Mouse (Mus musculus): ENCODE measurements around the gene Plppr5. TPM values are rescaled to one million over a fixed set of nuclear protein-coding genes. Genes with fewer than 3 reads are reported as not detected.

Plppr5 gene
- total and polyA plus RNA-seq, 2 experiments from 2014 or later: 1.1 to 2.0 TPM

DNA sequence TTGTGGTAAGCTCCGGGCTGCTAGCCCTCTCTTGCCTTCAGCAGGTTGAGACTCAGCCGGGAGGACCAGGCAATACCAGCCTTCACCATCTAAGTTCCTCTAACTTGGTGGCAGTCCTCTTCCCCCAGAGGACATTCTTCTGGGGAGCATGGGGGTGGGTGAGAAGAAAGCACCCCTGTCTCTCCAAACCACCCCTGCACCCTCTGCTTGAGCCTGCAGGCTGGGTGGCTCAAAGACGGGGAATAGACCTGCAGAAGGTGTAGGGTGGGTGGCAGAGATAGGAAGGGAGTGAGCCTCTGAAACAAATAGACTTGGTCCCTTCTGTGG lies 1.3 kb downstream of the Plppr5 start:
- Histone ChIP-seq H3K4me1 (ENCODE audit: control insufficient read depth, insufficient read depth) (peaks cover 15% of the 10 kb centered on the region; the same call in 1 of the 2 replicates), H3K4me3 (ENCODE audit: low read depth, low read length) (peak overlapping the region; percentile 61), H3K9me3 (replicated peaks; ENCODE audit: control insufficient read depth, low read length) (no peaks in the 10 kb centered on the region), H3K36me3 (replicated peaks; ENCODE audit: control insufficient read depth, insufficient read depth, low read length) (no peaks in the 10 kb centered on the region), H3K9ac (replicated peaks; ENCODE audit: low read depth, low read length) (no peak overlapping the region), H3K4me2 (ENCODE audit: low read depth, low read length) (peak overlapping the region; percentile 99), H3K27ac (ENCODE audit: low read depth) (no peak overlapping the region), H3K27me3 (ENCODE audit: control insufficient read depth, insufficient read depth, low read length) (peaks cover 7% of the 10 kb centered on the region)
- no peak for DNase-seq (ENCODE audit: low spot score)
- TF ChIP-seq EP300 (IDR thresholded peaks at IDR 0.05; ENCODE audit: low read depth) (no peak), CTCF (IDR thresholded peaks at IDR 0.05; ENCODE audit: low read depth) (no peak)
- no peak; the same call in 1 of the 2 replicates for ATAC-seq (ENCODE audit: insufficient read depth, low read depth)
- 16% methylated on average over 3 of the region's 3 CpGs for WGBS

DNA sequence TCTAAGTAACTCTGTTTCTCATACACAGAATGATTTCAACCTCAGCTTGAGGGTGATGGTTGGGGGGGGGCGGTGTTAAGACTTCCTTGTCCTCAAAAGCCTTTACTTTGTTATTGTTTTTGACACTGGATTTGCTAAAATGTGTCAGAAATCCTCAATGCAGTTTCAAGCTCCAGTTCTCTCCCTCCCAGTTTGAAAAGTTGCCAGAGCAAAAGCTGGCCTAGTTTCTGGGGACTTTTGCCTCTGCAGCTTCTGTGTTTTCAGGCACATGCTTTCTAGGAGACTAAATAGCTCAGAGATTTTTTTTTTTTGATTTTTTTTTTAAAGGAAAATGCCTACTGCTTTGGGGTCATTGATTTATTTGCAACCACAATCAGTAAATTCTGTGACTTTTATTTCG lies 2.7 kb downstream of the Plppr5 start:
- 88% methylated on average over 2 of the region's 2 CpGs for WGBS
- H3K9me3 ChIP-seq (replicated peaks; ENCODE audit: control insufficient read depth, low read length): no peaks in the 10 kb centered on the region
- H3K9ac ChIP-seq (replicated peaks; ENCODE audit: low read depth, low read length): no peak overlapping the region
- peaks cover 7% of the 10 kb centered on the region for H3K27me3 ChIP-seq (ENCODE audit: control insufficient read depth, insufficient read depth, low read length)
- H3K27ac ChIP-seq (ENCODE audit: low read depth): no peak overlapping the region
- peaks cover 15% of the 10 kb centered on the region; the same call in 1 of the 2 replicates for H3K4me1 ChIP-seq (ENCODE audit: control insufficient read depth, insufficient read depth)
- H3K36me3 ChIP-seq (replicated peaks; ENCODE audit: control insufficient read depth, insufficient read depth, low read length): no peaks in the 10 kb centered on the region
- DNase-seq (ENCODE audit: low spot score) (no peak), ATAC-seq (ENCODE audit: insufficient read depth, low read depth) (no peak)
- H3K4me2 ChIP-seq (ENCODE audit: low read depth, low read length): no peak overlapping the region
- no peak overlapping the region for H3K4me3 ChIP-seq (ENCODE audit: low read depth, low read length)
- TF ChIP-seq CTCF (IDR thresholded peaks at IDR 0.05; ENCODE audit: low read depth): no peak
- no peak for TF ChIP-seq EP300 (IDR thresholded peaks at IDR 0.05; ENCODE audit: low read depth)

DNA sequence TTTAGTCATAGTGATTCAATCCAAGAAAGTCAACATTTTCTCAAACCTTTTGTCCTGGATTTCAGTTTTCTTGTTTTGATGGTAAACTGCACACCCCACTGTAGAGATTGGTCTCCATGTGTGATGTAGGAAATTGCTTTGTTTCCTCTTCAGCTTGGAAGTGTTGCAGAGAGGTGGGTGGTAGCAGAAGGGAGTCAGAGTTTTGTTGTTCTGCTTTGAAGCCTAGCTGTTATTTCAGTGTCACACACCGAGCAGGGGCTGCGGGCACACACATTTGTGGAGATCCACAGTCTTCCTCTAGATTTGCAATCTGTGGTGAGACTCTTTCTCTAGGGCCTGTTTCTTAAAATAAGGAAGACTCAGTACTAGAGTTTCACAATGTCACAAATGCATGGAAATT lies 8.0 kb downstream of the Plppr5 start:
- no peaks in the 10 kb centered on the region for H3K9me3 ChIP-seq (replicated peaks; ENCODE audit: control insufficient read depth, low read length)
- no peak overlapping the region for H3K4me3 ChIP-seq (ENCODE audit: low read depth, low read length)
- no peak overlapping the region for H3K27ac ChIP-seq (ENCODE audit: low read depth)
- DNase-seq (ENCODE audit: low spot score) (no peak), ATAC-seq (ENCODE audit: insufficient read depth, low read depth) (no peak)
- no peaks in the 10 kb centered on the region for H3K27me3 ChIP-seq (ENCODE audit: control insufficient read depth, insufficient read depth, low read length)
- H3K9ac ChIP-seq (replicated peaks; ENCODE audit: low read depth, low read length): no peak overlapping the region
- 82% methylated on average over 2 of the region's 2 CpGs for WGBS
- no peaks in the 10 kb centered on the region for H3K36me3 ChIP-seq (replicated peaks; ENCODE audit: control insufficient read depth, insufficient read depth, low read length)
- TF ChIP-seq EP300 (IDR thresholded peaks at IDR 0.05; ENCODE audit: low read depth): no peak
- TF ChIP-seq CTCF (IDR thresholded peaks at IDR 0.05; ENCODE audit: low read depth): no peak
- no peaks in the 10 kb centered on the region for H3K4me1 ChIP-seq (ENCODE audit: control insufficient read depth, insufficient read depth)
- H3K4me2 ChIP-seq (ENCODE audit: low read depth, low read length): no peak overlapping the region

DNA sequence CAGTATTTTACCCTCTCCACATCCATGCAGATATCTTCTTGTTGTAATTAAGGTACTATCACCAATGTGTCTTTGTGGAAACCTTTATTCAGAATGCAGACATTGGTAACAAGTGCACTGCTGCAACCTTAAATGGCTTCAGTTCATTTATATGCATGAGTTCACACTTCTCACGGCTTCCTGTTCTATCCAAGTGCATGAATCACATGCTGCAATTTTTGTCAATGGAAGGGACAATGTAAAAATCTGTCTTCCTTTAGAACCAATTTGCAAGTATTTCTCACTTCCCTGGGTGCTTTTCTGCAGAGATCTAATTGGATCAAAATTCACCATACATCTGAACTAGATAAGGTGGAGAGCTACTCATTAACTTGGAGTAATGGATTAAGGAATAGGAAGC lies 27.8 kb downstream of the Plppr5 start:
- TF ChIP-seq CTCF (IDR thresholded peaks at IDR 0.05; ENCODE audit: low read depth) (no peak), EP300 (IDR thresholded peaks at IDR 0.05; ENCODE audit: low read depth) (no peak)

DNA sequence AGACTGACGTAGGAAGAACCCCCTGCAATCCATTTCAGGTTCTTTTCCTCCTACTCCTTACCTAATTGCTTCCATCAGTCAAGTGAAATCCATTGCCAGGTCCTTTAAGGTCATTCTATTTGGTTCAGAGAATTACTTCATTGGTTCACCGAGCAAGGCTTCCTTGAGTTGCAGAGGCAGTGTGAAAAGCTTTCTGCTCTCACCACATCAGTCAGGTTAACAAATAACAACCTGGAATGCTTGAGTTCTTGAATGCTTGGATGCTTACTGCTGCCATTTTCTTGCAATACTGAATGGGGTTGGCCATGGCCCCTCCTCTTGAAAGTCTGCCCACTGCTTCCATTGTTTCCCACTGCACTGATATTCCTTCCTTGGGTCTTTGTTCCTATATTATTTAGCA lies 28.8 kb downstream of the Plppr5 start:
- Histone ChIP-seq H3K4me1 (ENCODE audit: control insufficient read depth, insufficient read depth) (peaks cover 15% of the 10 kb centered on the region), H3K36me3 (replicated peaks; ENCODE audit: control insufficient read depth, insufficient read depth, low read length) (no peaks in the 10 kb centered on the region), H3K9ac (replicated peaks; ENCODE audit: low read depth, low read length) (no peak overlapping the region), H3K9me3 (replicated peaks; ENCODE audit: control insufficient read depth, low read length) (no peaks in the 10 kb centered on the region), H3K4me3 (ENCODE audit: low read depth, low read length) (no peak overlapping the region), H3K27me3 (ENCODE audit: control insufficient read depth, insufficient read depth, low read length) (no peaks in the 10 kb centered on the region), H3K4me2 (ENCODE audit: low read depth, low read length) (no peak overlapping the region), H3K27ac (ENCODE audit: low read depth) (no peak overlapping the region)
- 85% methylated on average over 2 of the region's 2 CpGs for WGBS
- TF ChIP-seq CTCF (IDR thresholded peaks at IDR 0.05; ENCODE audit: low read depth) (no peak), EP300 (IDR thresholded peaks at IDR 0.05; ENCODE audit: low read depth) (no peak)
- no peak for ATAC-seq (ENCODE audit: insufficient read depth, low read depth)
- DNase-seq (ENCODE audit: low spot score): no peak

More for the DNA sequence above, 27.8 kb downstream of the Plppr5 start:
- no peak for ATAC-seq (ENCODE audit: insufficient read depth, low read depth)
- Histone ChIP-seq H3K27ac (ENCODE audit: low read depth) (no peak overlapping the region), H3K27me3 (ENCODE audit: control insufficient read depth, insufficient read depth, low read length) (no peaks in the 10 kb centered on the region), H3K9ac (replicated peaks; ENCODE audit: low read depth, low read length) (no peak overlapping the region), H3K9me3 (replicated peaks; ENCODE audit: control insufficient read depth, low read length) (no peaks in the 10 kb centered on the region), H3K36me3 (replicated peaks; ENCODE audit: control insufficient read depth, insufficient read depth, low read length) (no peaks in the 10 kb centered on the region), H3K4me2 (ENCODE audit: low read depth, low read length) (no peak overlapping the region), H3K4me1 (ENCODE audit: control insufficient read depth, insufficient read depth) (peaks cover 12% of the 10 kb centered on the region), H3K4me3 (ENCODE audit: low read depth, low read length) (no peak overlapping the region)
- WGBS: 85% methylated on average over 1 of the region's 1 CpGs
- no peak for DNase-seq (ENCODE audit: low spot score)

DNA sequence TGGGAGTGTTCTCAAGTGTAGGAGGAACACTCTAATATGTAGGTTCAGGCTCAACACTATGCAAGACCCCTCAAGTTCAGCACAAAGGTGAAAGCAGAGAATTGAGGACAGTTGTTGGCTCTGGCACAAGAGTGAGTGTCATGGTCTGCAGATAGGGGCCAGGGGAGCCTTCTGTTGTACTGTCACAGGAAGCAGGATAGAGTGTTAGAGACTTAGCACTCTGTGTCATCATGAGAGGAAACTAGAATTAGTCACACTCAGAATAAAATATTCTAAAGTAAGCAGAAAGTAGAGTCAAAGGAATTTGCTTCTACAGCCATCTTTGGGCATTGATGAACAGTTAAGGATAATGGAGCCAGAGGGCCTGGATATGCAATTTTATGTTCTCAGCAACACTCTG lies 31.7 kb downstream of the Plppr5 start:
- Histone ChIP-seq H3K4me3 (ENCODE audit: low read depth, low read length) (no peak overlapping the region), H3K4me2 (ENCODE audit: low read depth, low read length) (no peak overlapping the region), H3K27me3 (ENCODE audit: control insufficient read depth, insufficient read depth, low read length) (no peaks in the 10 kb centered on the region), H3K27ac (ENCODE audit: low read depth) (0 out of 2 replicates have a peak overlapping the region, but pooled peaks have one; percentile 38), H3K9ac (replicated peaks; ENCODE audit: low read depth, low read length) (no peak overlapping the region), H3K36me3 (replicated peaks; ENCODE audit: control insufficient read depth, insufficient read depth, low read length) (no peaks in the 10 kb centered on the region), H3K9me3 (replicated peaks; ENCODE audit: control insufficient read depth, low read length) (no peaks in the 10 kb centered on the region), H3K4me1 (ENCODE audit: control insufficient read depth, insufficient read depth) (peaks cover 21% of the 10 kb centered on the region)
- ATAC-seq (ENCODE audit: insufficient read depth, low read depth): no peak
- no peak for DNase-seq (ENCODE audit: low spot score)
- TF ChIP-seq EP300 (IDR thresholded peaks at IDR 0.05; ENCODE audit: low read depth) (no peak), CTCF (IDR thresholded peaks at IDR 0.05; ENCODE audit: low read depth) (no peak)

Measured in heart, postnatal 0 days (tissue).